Mouse (Mus musculus): ENCODE results near the gene Tssk1. TPM values are rescaled to one million over a fixed set of nuclear protein-coding genes. Genes with fewer than 3 reads are reported as not detected.

Tssk1 gene
- polyA plus RNA-seq, 1 experiment from 2014 or later: 0.06 TPM

DNA sequence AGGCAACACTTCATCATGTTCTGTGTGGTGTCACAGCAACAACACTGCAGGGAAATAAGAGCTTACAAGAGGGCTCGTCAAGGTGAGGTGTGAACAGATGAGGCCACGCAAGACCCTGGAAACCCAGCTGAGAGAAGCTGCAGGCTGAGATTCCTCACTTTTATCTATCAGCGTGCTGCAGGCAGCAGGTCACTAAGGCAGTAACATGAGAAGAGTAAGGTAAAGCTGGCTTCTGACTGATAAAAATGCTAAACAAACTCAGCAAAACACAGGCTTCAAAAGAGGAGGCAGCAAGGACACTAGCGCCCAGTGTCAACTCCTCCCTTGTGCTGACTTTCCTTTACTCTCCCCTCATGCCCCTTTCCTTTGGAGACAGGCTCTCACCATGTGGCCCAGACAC is 21.0 kb upstream of the Tssk1 start:
- peaks cover 12% of the 10 kb centered on the region; the same call in 1 of the 2 replicates for H3K36me3 ChIP-seq (ENCODE audit: control insufficient read depth, insufficient read depth, low read length)
- no peak for DNase-seq (ENCODE audit: low spot score)
- no peaks in the 10 kb centered on the region for H3K4me1 ChIP-seq (replicated peaks; ENCODE audit: control insufficient read depth, insufficient read depth)
- H3K9ac ChIP-seq (ENCODE audit: low read length): no peak overlapping the region
- no peaks in the 10 kb centered on the region for H3K9me3 ChIP-seq (ENCODE audit: control insufficient read depth, low read length)
- H3K4me2 ChIP-seq (replicated peaks; ENCODE audit: low read depth): no peak overlapping the region
- no peak for ATAC-seq (ENCODE audit: low FRiP score, low TSS enrichment)
- H3K27me3 ChIP-seq (ENCODE audit: control insufficient read depth, insufficient read depth, low read length): no peaks in the 10 kb centered on the region
- H3K27ac ChIP-seq (replicated peaks): no peak overlapping the region
- TF ChIP-seq EP300 (optimal IDR thresholded peaks at IDR 0.05) (no peak), CTCF (IDR thresholded peaks at IDR 0.05; ENCODE audit: low read depth) (no peak)
- H3K4me3 ChIP-seq (ENCODE audit: low read depth, low read length): no peak overlapping the region
- WGBS: 45% methylated on average over 4 of the region's 4 CpGs

DNA sequence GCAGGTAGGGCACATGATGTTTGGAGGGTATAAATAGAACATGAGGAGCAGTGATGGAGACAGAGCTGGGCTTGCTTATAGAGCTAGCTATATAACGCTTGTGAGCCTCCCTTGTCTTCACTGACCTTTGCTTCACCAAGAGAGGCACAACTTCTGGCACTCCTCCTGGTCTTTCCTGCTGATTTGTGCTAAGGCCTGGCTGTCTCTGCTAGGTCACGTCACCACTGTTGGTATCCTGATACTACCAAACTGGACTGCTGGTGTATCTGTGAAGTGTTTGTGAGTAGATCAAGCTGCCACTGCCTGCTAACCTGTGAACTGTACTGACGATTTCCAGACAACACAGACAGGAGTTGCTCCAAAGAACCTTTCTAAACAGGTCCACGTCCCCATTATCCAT is 18.8 kb upstream of the Tssk1 start:
- Histone ChIP-seq H3K9ac (ENCODE audit: low read length) (no peak overlapping the region), H3K27ac (replicated peaks) (no peak overlapping the region), H3K36me3 (ENCODE audit: control insufficient read depth, insufficient read depth, low read length) (peaks cover 5% of the 10 kb centered on the region; the same call in 1 of the 2 replicates), H3K4me1 (replicated peaks; ENCODE audit: control insufficient read depth, insufficient read depth) (no peaks in the 10 kb centered on the region), H3K4me3 (ENCODE audit: low read depth, low read length) (no peak overlapping the region), H3K27me3 (ENCODE audit: control insufficient read depth, insufficient read depth, low read length) (no peaks in the 10 kb centered on the region), H3K9me3 (ENCODE audit: control insufficient read depth, low read length) (no peaks in the 10 kb centered on the region), H3K4me2 (replicated peaks; ENCODE audit: low read depth) (no peak overlapping the region)
- no peak for TF ChIP-seq CTCF (IDR thresholded peaks at IDR 0.05; ENCODE audit: low read depth)
- no peak for TF ChIP-seq EP300 (optimal IDR thresholded peaks at IDR 0.05)
- DNase-seq (ENCODE audit: low spot score): no peak
- no peak for ATAC-seq (ENCODE audit: low FRiP score, low TSS enrichment)
- WGBS: 77% methylated on average over 4 of the region's 4 CpGs

DNA sequence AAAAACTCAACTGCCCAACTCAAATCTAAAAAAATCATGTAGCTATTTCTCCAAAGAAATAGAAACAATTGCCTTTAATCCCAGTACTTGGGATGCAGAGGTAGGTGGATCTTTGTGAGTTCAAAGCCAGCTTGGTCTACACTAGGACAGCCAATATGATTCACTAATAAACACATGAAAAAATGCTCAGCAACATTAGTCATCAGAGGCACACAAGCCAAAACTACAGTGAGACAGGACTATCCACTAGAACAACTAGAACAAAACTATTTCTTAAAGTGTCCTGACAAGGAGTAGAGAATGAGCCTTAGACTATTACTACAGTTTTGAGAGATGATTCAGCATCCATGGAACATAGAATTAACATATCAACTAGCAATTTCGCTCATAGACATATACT is 17.9 kb upstream of the Tssk1 start:
- TF ChIP-seq CTCF (IDR thresholded peaks at IDR 0.05; ENCODE audit: low read depth): no peak
- TF ChIP-seq EP300 (optimal IDR thresholded peaks at IDR 0.05): no peak
- ATAC-seq (ENCODE audit: low FRiP score, low TSS enrichment): no peak
- Histone ChIP-seq H3K4me1 (replicated peaks; ENCODE audit: control insufficient read depth, insufficient read depth) (no peaks in the 10 kb centered on the region), H3K27me3 (ENCODE audit: control insufficient read depth, insufficient read depth, low read length) (no peaks in the 10 kb centered on the region), H3K27ac (replicated peaks) (no peak overlapping the region), H3K36me3 (ENCODE audit: control insufficient read depth, insufficient read depth, low read length) (peaks cover 2% of the 10 kb centered on the region; the same call in 1 of the 2 replicates), H3K4me3 (ENCODE audit: low read depth, low read length) (no peak overlapping the region), H3K9me3 (ENCODE audit: control insufficient read depth, low read length) (no peaks in the 10 kb centered on the region), H3K4me2 (replicated peaks; ENCODE audit: low read depth) (no peak overlapping the region), H3K9ac (ENCODE audit: low read length) (no peak overlapping the region)
- 94% methylated on average over 1 of the region's 1 CpGs for WGBS
- DNase-seq (ENCODE audit: low spot score): no peak

DNA sequence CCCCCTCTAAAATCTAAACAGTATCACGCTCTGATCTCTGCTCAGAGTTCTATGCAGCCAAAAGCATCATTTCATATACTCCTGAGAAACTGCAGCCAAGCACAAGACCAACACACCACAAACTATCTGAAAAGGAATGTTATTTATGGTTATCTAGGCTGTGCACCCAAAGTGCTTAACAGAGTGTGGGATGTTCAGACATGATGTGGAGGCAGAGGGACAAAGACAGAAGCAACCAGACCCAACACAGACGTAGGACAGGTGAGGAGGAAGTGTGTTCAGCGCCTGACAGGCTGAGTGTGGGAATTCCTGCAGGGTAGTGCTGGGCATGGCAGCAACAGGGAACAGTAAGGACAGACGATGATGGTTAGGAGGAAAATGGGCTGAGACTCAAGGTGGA is 14.5 kb upstream of the Tssk1 start:
- DNase-seq (ENCODE audit: low spot score) (no peak), ATAC-seq (ENCODE audit: low FRiP score, low TSS enrichment) (no peak)
- no peaks in the 10 kb centered on the region for H3K9me3 ChIP-seq (ENCODE audit: control insufficient read depth, low read length)
- WGBS: 77% methylated on average over 4 of the region's 4 CpGs
- H3K4me3 ChIP-seq (ENCODE audit: low read depth, low read length): no peak overlapping the region
- H3K27ac ChIP-seq (replicated peaks): no peak overlapping the region
- TF ChIP-seq CTCF (IDR thresholded peaks at IDR 0.05; ENCODE audit: low read depth) (no peak), EP300 (optimal IDR thresholded peaks at IDR 0.05) (no peak)
- no peak overlapping the region for H3K4me2 ChIP-seq (replicated peaks; ENCODE audit: low read depth)
- no peaks in the 10 kb centered on the region; the same call in 1 of the 2 replicates for H3K4me1 ChIP-seq (replicated peaks; ENCODE audit: control insufficient read depth, insufficient read depth)
- H3K36me3 ChIP-seq (ENCODE audit: control insufficient read depth, insufficient read depth, low read length): no peaks in the 10 kb centered on the region; the same call in 1 of the 2 replicates
- no peaks in the 10 kb centered on the region for H3K27me3 ChIP-seq (ENCODE audit: control insufficient read depth, insufficient read depth, low read length)
- no peak overlapping the region for H3K9ac ChIP-seq (ENCODE audit: low read length)

DNA sequence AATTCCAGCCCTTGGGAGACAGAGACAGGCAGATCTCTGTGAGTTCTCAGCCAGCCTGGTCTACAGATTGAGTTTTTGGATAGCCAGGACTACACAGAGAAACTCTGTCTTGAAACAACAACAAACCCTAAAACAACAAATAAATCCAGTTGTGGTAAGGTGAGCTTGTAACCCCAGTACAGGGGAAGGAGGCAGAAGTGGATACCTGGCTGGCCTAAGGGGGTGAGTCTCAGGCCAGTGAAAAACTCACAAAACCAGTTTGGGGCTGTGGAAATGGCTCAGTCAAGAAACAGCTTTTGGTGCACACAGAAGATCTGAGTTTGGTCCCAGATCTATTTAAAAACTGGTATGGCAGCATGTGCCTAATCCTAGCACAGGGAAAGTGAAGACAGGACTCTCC is 11.8 kb upstream of the Tssk1 start:
- Histone ChIP-seq H3K36me3 (ENCODE audit: control insufficient read depth, insufficient read depth, low read length) (no peaks in the 10 kb centered on the region; the same call in 1 of the 2 replicates), H3K27me3 (ENCODE audit: control insufficient read depth, insufficient read depth, low read length) (no peaks in the 10 kb centered on the region), H3K9me3 (ENCODE audit: control insufficient read depth, low read length) (no peaks in the 10 kb centered on the region), H3K4me1 (replicated peaks; ENCODE audit: control insufficient read depth, insufficient read depth) (no peaks in the 10 kb centered on the region; the same call in 1 of the 2 replicates), H3K9ac (ENCODE audit: low read length) (no peak overlapping the region), H3K27ac (replicated peaks) (no peak overlapping the region), H3K4me3 (ENCODE audit: low read depth, low read length) (no peak overlapping the region), H3K4me2 (replicated peaks; ENCODE audit: low read depth) (no peak overlapping the region)
- DNase-seq (ENCODE audit: low spot score): no peak
- TF ChIP-seq CTCF (IDR thresholded peaks at IDR 0.05; ENCODE audit: low read depth) (no peak), EP300 (optimal IDR thresholded peaks at IDR 0.05) (no peak)
- no peak for ATAC-seq (ENCODE audit: low FRiP score, low TSS enrichment)

DNA sequence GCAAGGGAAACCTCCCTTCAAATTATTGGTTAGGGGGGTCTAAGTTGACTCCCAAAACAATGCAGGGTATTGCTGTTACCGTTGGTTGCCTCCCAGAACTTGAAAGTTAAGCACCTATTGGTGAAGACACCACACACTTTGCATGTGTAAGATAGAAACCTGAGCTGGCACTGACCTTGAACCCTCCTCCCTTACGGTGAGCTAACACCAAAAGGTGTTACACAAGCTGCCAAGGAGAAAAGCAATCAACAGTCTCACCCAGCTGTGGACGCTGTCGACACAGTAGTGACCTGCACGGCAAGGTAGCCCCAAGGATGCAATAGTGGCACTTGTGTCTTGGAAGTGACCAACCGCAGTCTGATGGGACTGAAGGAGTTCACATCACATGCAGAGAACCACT is 9.9 kb upstream of the Tssk1 start:
- TF ChIP-seq CTCF (IDR thresholded peaks at IDR 0.05; ENCODE audit: low read depth) (no peak), EP300 (optimal IDR thresholded peaks at IDR 0.05) (no peak)
- WGBS: 61% methylated on average over 6 of the region's 6 CpGs
- DNase-seq (ENCODE audit: low spot score) (no peak), ATAC-seq (ENCODE audit: low FRiP score, low TSS enrichment) (no peak)
- H3K27ac ChIP-seq (replicated peaks): no peak overlapping the region
- H3K36me3 ChIP-seq (ENCODE audit: control insufficient read depth, insufficient read depth, low read length): no peaks in the 10 kb centered on the region; the same call in 1 of the 2 replicates
- H3K27me3 ChIP-seq (ENCODE audit: control insufficient read depth, insufficient read depth, low read length): no peaks in the 10 kb centered on the region
- no peaks in the 10 kb centered on the region; the same call in 1 of the 2 replicates for H3K4me1 ChIP-seq (replicated peaks; ENCODE audit: control insufficient read depth, insufficient read depth)
- no peaks in the 10 kb centered on the region for H3K9me3 ChIP-seq (ENCODE audit: control insufficient read depth, low read length)
- H3K4me3 ChIP-seq (ENCODE audit: low read depth, low read length): no peak overlapping the region
- no peak overlapping the region for H3K9ac ChIP-seq (ENCODE audit: low read length)
- no peak overlapping the region for H3K4me2 ChIP-seq (replicated peaks; ENCODE audit: low read depth)
